Mouse (Mus musculus) lung, postnatal 4 days (tissue): Measurements from ENCODE around the gene Fnbp1.
"Not testable (repeated sequence)": the region's sequence is repeated elsewhere in the genome, so short reads cannot be mapped to it uniquely, and the experiment has no call there.

ENCODE experiments used
- DNase-seq, 2 experiments: peaks; one replicate each; pipeline ENCODE4 v3.0.0; 2021

The Fnbp1 gene

GRCm38 (mm10) chr2:31141867-31142454 is at the start of gene Fnbp1:
TSS of gene Fnbp1 (minus strand) at chr2:31142008.
- DNase-seq, result peak; percentile 91 to 93

- DNase-seq, result no peak
These were observed 47.8 kb upstream of the Fnbp1 start for GRCm38 (mm10) chr2:31189654-31190053.

GRCm38 (mm10) chr2:31188691-31189090 is 46.9 kb upstream of the Fnbp1 start:
- DNase-seq, result no peak

GRCm38 (mm10) chr2:31183830-31184229 is 42.0 kb upstream of the Fnbp1 start:
- no peak for DNase-seq

GRCm38 (mm10) chr2:31182786-31183330 is 41.0 kb upstream of the Fnbp1 start:
- no peak for DNase-seq

GRCm38 (mm10) chr2:31180081-31180551 is 38.3 kb upstream of the Fnbp1 start:
- DNase-seq, result no peak

- DNase-seq, result no peak
These were observed 37.7 kb upstream of the Fnbp1 start for GRCm38 (mm10) chr2:31179471-31179870.

- not testable (repeated sequence) for DNase-seq
These were observed 36.8 kb upstream of the Fnbp1 start for GRCm38 (mm10) chr2:31178593-31178992.

- no peak for DNase-seq
These were observed 31.5 kb upstream of the Fnbp1 start for GRCm38 (mm10) chr2:31173290-31173689.

- DNase-seq, result no peak
These were observed 30.7 kb upstream of the Fnbp1 start for GRCm38 (mm10) chr2:31172536-31172935.

GRCm38 (mm10) chr2:31172001-31172400 is 30.2 kb upstream of the Fnbp1 start:
- peak; percentile 34 to 50 for DNase-seq

- DNase-seq, result no peak
These were observed 28.4 kb upstream of the Fnbp1 start for GRCm38 (mm10) chr2:31170164-31170563.

- peak; percentile 38 to 68 for DNase-seq
These were observed 27.2 kb upstream of the Fnbp1 start for GRCm38 (mm10) chr2:31169001-31169400.

- peak in 1 of 2 experiments; percentile 38 for DNase-seq
These were observed 25.8 kb upstream of the Fnbp1 start for GRCm38 (mm10) chr2:31167571-31167970.

GRCm38 (mm10) chr2:31165529-31165928 is 23.7 kb upstream of the Fnbp1 start:
- no peak for DNase-seq

- DNase-seq, result peak; percentile 66 to 67
These were observed 23.1 kb upstream of the Fnbp1 start for GRCm38 (mm10) chr2:31164841-31165455.

- no peak for DNase-seq
These were observed 21.7 kb upstream of the Fnbp1 start for GRCm38 (mm10) chr2:31163361-31164118.

- no peak for DNase-seq
These were observed 19.8 kb upstream of the Fnbp1 start for GRCm38 (mm10) chr2:31161620-31162019.

- no peak for DNase-seq
These were observed 18.5 kb upstream of the Fnbp1 start for GRCm38 (mm10) chr2:31160147-31160920.

- no peak for DNase-seq
These were observed 15.0 kb upstream of the Fnbp1 start for GRCm38 (mm10) chr2:31156846-31157245.

GRCm38 (mm10) chr2:31151892-31152812 is 10.3 kb upstream of the Fnbp1 start, which contains the start of gene Gpr107:
TSS of gene Gpr107 (plus strand) at chr2:31152316.
- peak; percentile 88 for DNase-seq

- DNase-seq, result no peak
These were observed 9.0 kb upstream of the Fnbp1 start for GRCm38 (mm10) chr2:31150762-31151161.
